Mouse (Mus musculus): ENCODE data around the gene Dzip1l. TPM values are rescaled to one million over a fixed set of nuclear protein-coding genes. Genes with fewer than 3 reads are reported as not detected.

The Dzip1l gene
- polyA plus RNA-seq, 1 experiment: 0.54 TPM

- Histone ChIP-seq H3K36me3 (ENCODE audit: control insufficient read depth, insufficient read depth, low read length) (no peaks in the 10 kb centered on the region), H3K4me1 (ENCODE audit: control insufficient read depth, insufficient read depth, low read length) (no peaks in the 10 kb centered on the region; the same call in none of the 2 replicates), H3K4me3 (ENCODE audit: control insufficient read depth, low read depth, low read length) (no peak overlapping the region; the same call in 1 of the 2 replicates), H3K27me3 (ENCODE audit: control insufficient read depth, insufficient read depth, low read length) (no peaks in the 10 kb centered on the region), H3K27ac (ENCODE audit: control insufficient read depth, insufficient read depth, low read depth, low read length) (no peak overlapping the region)
- TF ChIP-seq POLR2A (IDR thresholded peaks at IDR 0.05; ENCODE audit: control insufficient read depth, low read depth, low read length) (no peak), CTCF (IDR thresholded peaks at IDR 0.05; ENCODE audit: control insufficient read depth, insufficient read depth, insufficient replicate concordance, low read depth, low read length) (no peak)
Observed at GRCm38 (mm10) chr9:99619688-99620087, 9.6 kb upstream of the Dzip1l start.

GRCm38 (mm10) chr9:99620196-99620595 is 9.1 kb upstream of the Dzip1l start:
- H3K27ac ChIP-seq (ENCODE audit: control insufficient read depth, insufficient read depth, low read depth, low read length): no peak overlapping the region
- no peak for TF ChIP-seq CTCF (IDR thresholded peaks at IDR 0.05; ENCODE audit: control insufficient read depth, insufficient read depth, insufficient replicate concordance, low read depth, low read length)
- no peak for TF ChIP-seq POLR2A (IDR thresholded peaks at IDR 0.05; ENCODE audit: control insufficient read depth, low read depth, low read length)
- peak overlapping the region; percentile 5; the same call in 1 of the 2 replicates for H3K4me3 ChIP-seq (ENCODE audit: control insufficient read depth, low read depth, low read length)
- no peaks in the 10 kb centered on the region for H3K27me3 ChIP-seq (ENCODE audit: control insufficient read depth, insufficient read depth, low read length)
- H3K36me3 ChIP-seq (ENCODE audit: control insufficient read depth, insufficient read depth, low read length): no peaks in the 10 kb centered on the region
- no peaks in the 10 kb centered on the region; the same call in none of the 2 replicates for H3K4me1 ChIP-seq (ENCODE audit: control insufficient read depth, insufficient read depth, low read length)

GRCm38 (mm10) chr9:99622034-99622433 is 7.3 kb upstream of the Dzip1l start:
- TF ChIP-seq CTCF (IDR thresholded peaks at IDR 0.05; ENCODE audit: control insufficient read depth, insufficient read depth, insufficient replicate concordance, low read depth, low read length): no peak

GRCm38 (mm10) chr9:99622966-99623365 is 6.3 kb upstream of the Dzip1l start:
- Histone ChIP-seq H3K36me3 (ENCODE audit: control insufficient read depth, insufficient read depth, low read length) (no peaks in the 10 kb centered on the region), H3K4me1 (ENCODE audit: control insufficient read depth, insufficient read depth, low read length) (no peaks in the 10 kb centered on the region; the same call in none of the 2 replicates), H3K27ac (ENCODE audit: control insufficient read depth, insufficient read depth, low read depth, low read length) (no peak overlapping the region), H3K27me3 (ENCODE audit: control insufficient read depth, insufficient read depth, low read length) (no peaks in the 10 kb centered on the region), H3K4me3 (ENCODE audit: control insufficient read depth, low read depth, low read length) (no peak overlapping the region)
- TF ChIP-seq CTCF (IDR thresholded peaks at IDR 0.05; ENCODE audit: control insufficient read depth, insufficient read depth, insufficient replicate concordance, low read depth, low read length): no peak
- no peak for TF ChIP-seq POLR2A (IDR thresholded peaks at IDR 0.05; ENCODE audit: control insufficient read depth, low read depth, low read length)

More at GRCm38 (mm10) chr9:99622034-99622433, 7.3 kb upstream of the Dzip1l start:
- no peak overlapping the region for H3K4me3 ChIP-seq (ENCODE audit: control insufficient read depth, low read depth, low read length)
- no peak overlapping the region for H3K27ac ChIP-seq (ENCODE audit: control insufficient read depth, insufficient read depth, low read depth, low read length)
- no peaks in the 10 kb centered on the region for H3K27me3 ChIP-seq (ENCODE audit: control insufficient read depth, insufficient read depth, low read length)
- H3K4me1 ChIP-seq (ENCODE audit: control insufficient read depth, insufficient read depth, low read length): no peaks in the 10 kb centered on the region; the same call in none of the 2 replicates
- no peaks in the 10 kb centered on the region for H3K36me3 ChIP-seq (ENCODE audit: control insufficient read depth, insufficient read depth, low read length)

GRCm38 (mm10) chr9:99624117-99624516 is 5.2 kb upstream of the Dzip1l start:
- TF ChIP-seq POLR2A (IDR thresholded peaks at IDR 0.05; ENCODE audit: control insufficient read depth, low read depth, low read length) (no peak), CTCF (IDR thresholded peaks at IDR 0.05; ENCODE audit: control insufficient read depth, insufficient read depth, insufficient replicate concordance, low read depth, low read length) (no peak)
- Histone ChIP-seq H3K27me3 (ENCODE audit: control insufficient read depth, insufficient read depth, low read length) (no peaks in the 10 kb centered on the region), H3K36me3 (ENCODE audit: control insufficient read depth, insufficient read depth, low read length) (no peaks in the 10 kb centered on the region), H3K4me1 (ENCODE audit: control insufficient read depth, insufficient read depth, low read length) (no peaks in the 10 kb centered on the region; the same call in none of the 2 replicates), H3K27ac (ENCODE audit: control insufficient read depth, insufficient read depth, low read depth, low read length) (no peak overlapping the region), H3K4me3 (ENCODE audit: control insufficient read depth, low read depth, low read length) (no peak overlapping the region)

GRCm38 (mm10) chr9:99628581-99628980 is 715 bp upstream of the Dzip1l start:
- Histone ChIP-seq H3K4me1 (ENCODE audit: control insufficient read depth, insufficient read depth, low read length) (peaks cover 3% of the 10 kb centered on the region), H3K27ac (ENCODE audit: control insufficient read depth, insufficient read depth, low read depth, low read length) (no peak overlapping the region; the same call in 1 of the 2 replicates), H3K36me3 (ENCODE audit: control insufficient read depth, insufficient read depth, low read length) (no peaks in the 10 kb centered on the region), H3K4me3 (ENCODE audit: control insufficient read depth, low read depth, low read length) (no peak overlapping the region), H3K27me3 (ENCODE audit: control insufficient read depth, insufficient read depth, low read length) (no peaks in the 10 kb centered on the region)
- TF ChIP-seq CTCF (IDR thresholded peaks at IDR 0.05; ENCODE audit: control insufficient read depth, insufficient read depth, insufficient replicate concordance, low read depth, low read length) (no peak), POLR2A (IDR thresholded peaks at IDR 0.05; ENCODE audit: control insufficient read depth, low read depth, low read length) (no peak)

- Histone ChIP-seq H3K4me1 (ENCODE audit: control insufficient read depth, insufficient read depth, low read length) (peaks cover 3% of the 10 kb centered on the region), H3K27ac (ENCODE audit: control insufficient read depth, insufficient read depth, low read depth, low read length) (peak overlapping the region; percentile 47), H3K4me3 (ENCODE audit: control insufficient read depth, low read depth, low read length) (peak overlapping the region; percentile 76), H3K27me3 (ENCODE audit: control insufficient read depth, insufficient read depth, low read length) (no peaks in the 10 kb centered on the region), H3K36me3 (ENCODE audit: control insufficient read depth, insufficient read depth, low read length) (no peaks in the 10 kb centered on the region)
- TF ChIP-seq CTCF (IDR thresholded peaks at IDR 0.05; ENCODE audit: control insufficient read depth, insufficient read depth, insufficient replicate concordance, low read depth, low read length): no peak
- TF ChIP-seq POLR2A (IDR thresholded peaks at IDR 0.05; ENCODE audit: control insufficient read depth, low read depth, low read length): no peak
Observed at GRCm38 (mm10) chr9:99630071-99630470, 775 bp downstream of the Dzip1l start.
